Mouse (Mus musculus): ENCODE data around the gene Chdh. TPM values are rescaled to one million over a fixed set of nuclear protein-coding genes. Genes with fewer than 3 reads are reported as not detected.

The Chdh gene
- polyA plus RNA-seq, 1 experiment from 2014 or later, result 0.18 TPM

DNA sequence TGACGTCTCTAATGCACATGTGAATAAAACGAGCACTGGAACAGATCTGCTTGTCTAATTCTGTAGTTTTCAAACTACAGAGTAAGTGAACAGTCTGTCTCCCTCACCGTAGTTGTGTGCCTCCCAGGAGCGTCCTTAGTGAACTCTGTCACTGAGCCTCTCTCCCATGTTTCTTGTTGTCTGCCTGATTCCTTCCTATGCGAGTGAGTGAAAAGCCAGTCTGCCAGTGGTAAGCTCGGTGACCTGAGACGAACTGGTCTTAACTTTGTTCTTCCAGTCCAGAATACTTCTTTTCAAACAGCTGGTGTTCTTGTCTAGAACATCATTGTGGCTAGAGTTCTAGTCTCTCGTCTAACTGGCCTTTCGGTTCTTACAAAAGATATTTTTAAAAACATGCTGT, 21.1 kb upstream of the Chdh start:
- Histone ChIP-seq H3K4me1 (replicated peaks) (no peaks in the 10 kb centered on the region), H3K27ac (no peak overlapping the region), H3K27me3 (no peaks in the 10 kb centered on the region), H3K4me2 (no peak overlapping the region), H3K9ac (no peak overlapping the region), H3K4me3 (no peak overlapping the region), H3K9me3 (replicated peaks) (no peaks in the 10 kb centered on the region), H3K36me3 (peaks cover 100% of the 10 kb centered on the region)
- WGBS, result 83% methylated on average over 9 of the region's 9 CpGs
- no peak for ATAC-seq (replicated peaks; ENCODE audit: insufficient number of reproducible peaks, insufficient read depth, low FRiP score, low read depth)

- Histone ChIP-seq H3K9me3 (replicated peaks) (no peaks in the 10 kb centered on the region), H3K27ac (no peak overlapping the region), H3K9ac (no peak overlapping the region), H3K36me3 (peaks cover 100% of the 10 kb centered on the region), H3K4me3 (no peak overlapping the region), H3K4me2 (no peak overlapping the region), H3K4me1 (replicated peaks) (no peaks in the 10 kb centered on the region), H3K27me3 (no peaks in the 10 kb centered on the region)
- ATAC-seq (replicated peaks; ENCODE audit: insufficient number of reproducible peaks, insufficient read depth, low FRiP score, low read depth), result no peak
- WGBS, result 92% methylated on average over 4 of the region's 4 CpGs
These were observed 20.5 kb upstream of the Chdh start for GRCm38 (mm10) chr14:29988337-29988736.

DNA sequence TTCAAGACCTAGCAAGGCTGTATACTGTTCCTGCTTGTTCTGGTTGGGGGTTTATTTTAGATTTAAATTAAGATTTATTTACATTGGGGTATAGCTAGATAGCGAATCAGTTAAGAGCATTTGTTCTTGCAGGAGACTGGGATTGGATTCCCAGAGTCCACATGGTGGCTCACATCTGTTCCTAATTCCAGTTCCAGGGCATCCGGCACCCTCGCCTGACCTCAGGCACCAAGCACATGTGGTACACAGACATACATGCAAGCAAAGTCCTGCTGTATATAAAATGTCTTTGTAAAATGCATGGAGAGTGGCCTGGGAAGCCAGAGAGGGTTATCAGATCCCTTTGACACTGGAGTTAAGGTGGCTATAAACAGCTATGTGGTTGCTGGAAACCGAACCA, 13.8 kb upstream of the Chdh start:
- Histone ChIP-seq H3K36me3 (peaks cover 67% of the 10 kb centered on the region), H3K4me1 (replicated peaks) (no peaks in the 10 kb centered on the region), H3K27ac (no peak overlapping the region), H3K9me3 (replicated peaks) (no peaks in the 10 kb centered on the region), H3K4me3 (no peak overlapping the region), H3K9ac (no peak overlapping the region), H3K4me2 (no peak overlapping the region), H3K27me3 (no peaks in the 10 kb centered on the region)
- no peak for ATAC-seq (replicated peaks; ENCODE audit: insufficient number of reproducible peaks, insufficient read depth, low FRiP score, low read depth)
- 83% methylated on average over 4 of the region's 4 CpGs for WGBS

DNA sequence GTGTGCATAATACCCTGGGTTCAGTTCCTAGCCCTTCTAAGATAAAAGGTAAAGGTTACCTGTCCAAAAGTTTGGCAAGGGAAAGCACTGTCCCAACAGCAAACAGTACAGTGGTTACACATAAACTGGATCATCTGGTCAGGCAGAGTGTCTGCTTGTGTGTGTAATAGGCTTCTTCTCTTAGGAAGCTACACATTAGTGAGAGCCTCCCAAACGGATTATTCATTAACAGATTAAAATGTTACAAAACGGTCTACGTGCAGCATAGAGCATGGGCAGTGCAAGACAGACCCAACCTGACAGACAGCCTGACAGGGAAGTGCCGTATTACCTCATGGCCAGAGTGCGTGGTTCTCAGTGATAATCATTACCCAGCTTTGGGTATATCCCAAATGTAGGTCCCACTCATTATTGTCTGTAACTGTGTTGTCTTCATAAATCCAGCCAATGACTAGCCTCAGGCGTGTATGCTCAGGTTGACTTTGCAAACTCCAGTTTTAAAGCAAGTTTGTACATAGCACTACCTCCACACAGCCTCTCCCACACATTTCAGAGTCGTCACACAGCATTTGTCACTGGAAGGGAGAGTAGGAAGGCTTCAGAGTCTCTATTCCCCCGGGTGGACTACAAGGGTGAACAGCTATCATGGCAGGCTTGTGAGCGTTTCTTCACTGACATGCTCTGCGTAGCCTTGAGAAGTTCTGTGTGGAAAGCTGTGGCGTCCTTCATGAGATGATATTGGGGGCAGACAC, 12.6 kb upstream of the Chdh start:
- Histone ChIP-seq H3K4me2 (no peak overlapping the region), H3K4me1 (replicated peaks) (no peaks in the 10 kb centered on the region), H3K4me3 (no peak overlapping the region), H3K36me3 (peaks cover 55% of the 10 kb centered on the region), H3K9ac (no peak overlapping the region), H3K27me3 (no peaks in the 10 kb centered on the region), H3K9me3 (replicated peaks) (no peaks in the 10 kb centered on the region), H3K27ac (no peak overlapping the region)
- ATAC-seq (replicated peaks; ENCODE audit: insufficient number of reproducible peaks, insufficient read depth, low FRiP score, low read depth), result no peak
- 88% methylated on average over 11 of the region's 11 CpGs for WGBS

- Histone ChIP-seq H3K4me1 (replicated peaks) (no peaks in the 10 kb centered on the region), H3K27ac (no peak overlapping the region), H3K9me3 (replicated peaks) (no peaks in the 10 kb centered on the region), H3K36me3 (peaks cover 43% of the 10 kb centered on the region), H3K9ac (no peak overlapping the region), H3K4me2 (no peak overlapping the region), H3K4me3 (no peak overlapping the region), H3K27me3 (no peaks in the 10 kb centered on the region)
- ATAC-seq (replicated peaks; ENCODE audit: insufficient number of reproducible peaks, insufficient read depth, low FRiP score, low read depth), result no peak
These were observed 11.5 kb upstream of the Chdh start for GRCm38 (mm10) chr14:29997345-29997744.

DNA sequence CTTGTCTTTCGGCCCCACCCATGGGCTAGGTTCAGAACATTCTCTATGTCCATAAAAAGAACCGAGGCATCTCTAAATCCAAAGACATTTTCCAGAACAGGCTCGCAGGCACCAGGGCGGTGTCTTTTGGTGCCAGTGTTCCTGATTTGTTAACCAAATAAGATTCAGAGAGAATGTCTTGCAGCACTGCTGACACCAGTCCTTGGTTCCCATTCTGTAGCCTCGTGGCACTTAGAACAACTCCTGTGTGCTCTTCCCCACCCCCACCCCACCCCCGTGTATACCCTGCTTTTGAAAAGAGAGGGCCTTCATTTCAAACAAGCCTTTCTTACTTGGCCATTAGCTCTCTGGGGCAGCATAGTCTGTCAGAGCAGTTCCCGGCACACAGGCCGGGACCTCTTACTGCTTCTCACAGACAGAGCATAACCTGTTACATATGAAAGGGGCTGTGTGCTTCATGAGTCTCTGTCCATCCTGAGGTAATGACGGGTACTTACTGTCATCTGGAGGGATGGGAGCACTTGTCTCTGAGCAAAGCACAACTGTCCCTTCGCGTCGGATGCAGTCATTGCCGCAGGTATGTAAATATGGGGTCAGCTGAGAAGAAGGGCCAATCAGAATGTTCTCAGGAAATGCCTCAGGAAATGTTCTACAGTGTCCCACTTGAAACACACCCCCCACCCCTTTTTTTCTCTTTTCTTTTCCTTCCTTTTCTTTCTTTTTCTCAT, 9.9 kb upstream of the Chdh start:
- WGBS, result 79% methylated on average over 13 of the region's 13 CpGs
- Histone ChIP-seq H3K36me3 (peaks cover 28% of the 10 kb centered on the region), H3K4me1 (replicated peaks) (no peaks in the 10 kb centered on the region), H3K4me2 (no peak overlapping the region), H3K9ac (no peak overlapping the region), H3K4me3 (no peak overlapping the region), H3K27ac (no peak overlapping the region), H3K27me3 (0 out of 2 replicates have a peak, but pooled peaks cover 4% of the 10 kb centered on the region), H3K9me3 (replicated peaks) (no peaks in the 10 kb centered on the region)
- no peak for ATAC-seq (replicated peaks; ENCODE audit: insufficient number of reproducible peaks, insufficient read depth, low FRiP score, low read depth)

- H3K27ac ChIP-seq, result no peak overlapping the region
- no peak for ATAC-seq (replicated peaks; ENCODE audit: insufficient number of reproducible peaks, insufficient read depth, low FRiP score, low read depth)
- no peak overlapping the region for H3K4me2 ChIP-seq
- no peaks in the 10 kb centered on the region for H3K9me3 ChIP-seq (replicated peaks)
- no peak overlapping the region for H3K4me3 ChIP-seq
- H3K36me3 ChIP-seq, result peaks cover 23% of the 10 kb centered on the region
- 0 out of 2 replicates have a peak, but pooled peaks cover 4% of the 10 kb centered on the region for H3K27me3 ChIP-seq
- no peaks in the 10 kb centered on the region for H3K4me1 ChIP-seq (replicated peaks)
- H3K9ac ChIP-seq, result no peak overlapping the region
- 81% methylated on average over 3 of the region's 3 CpGs for WGBS
These were observed 9.4 kb upstream of the Chdh start for GRCm38 (mm10) chr14:29999475-29999811.

- Histone ChIP-seq H3K4me1 (replicated peaks) (peaks cover 20% of the 10 kb centered on the region), H3K9ac (no peak overlapping the region), H3K9me3 (replicated peaks) (no peaks in the 10 kb centered on the region), H3K36me3 (no peaks in the 10 kb centered on the region), H3K27ac (0 out of 2 replicates have a peak overlapping the region, but pooled peaks have one; percentile 32), H3K4me3 (peak overlapping the region; percentile 47; the same call in 1 of the 2 replicates), H3K27me3 (peaks cover 31% of the 10 kb centered on the region), H3K4me2 (peak overlapping the region; percentile 85; the same call in 1 of the 2 replicates)
- WGBS, result 63% methylated on average over 10 of the region's 10 CpGs
- ATAC-seq (replicated peaks; ENCODE audit: insufficient number of reproducible peaks, insufficient read depth, low FRiP score, low read depth), result no peak
These were observed 1.2 kb downstream of the Chdh start for GRCm38 (mm10) chr14:30009864-30010560.

GRCm38 (mm10) chr14:30011886-30012560, 3.2 kb downstream of the Chdh start:
- Histone ChIP-seq H3K36me3 (no peaks in the 10 kb centered on the region), H3K4me1 (replicated peaks) (peaks cover 20% of the 10 kb centered on the region), H3K9ac (no peak overlapping the region), H3K9me3 (replicated peaks) (no peaks in the 10 kb centered on the region), H3K27ac (no peak overlapping the region), H3K27me3 (peaks cover 31% of the 10 kb centered on the region), H3K4me3 (no peak overlapping the region), H3K4me2 (no peak overlapping the region)
- ATAC-seq (replicated peaks; ENCODE audit: insufficient number of reproducible peaks, insufficient read depth, low FRiP score, low read depth), result no peak
- WGBS, result 71% methylated on average over 10 of the region's 10 CpGs

- no peaks in the 10 kb centered on the region for H3K9me3 ChIP-seq (replicated peaks)
- H3K4me3 ChIP-seq, result no peak overlapping the region
- H3K9ac ChIP-seq, result no peak overlapping the region
- H3K27me3 ChIP-seq, result peaks cover 13% of the 10 kb centered on the region
- peak overlapping the region; percentile 6; the same call in 1 of the 2 replicates for H3K4me2 ChIP-seq
- no peak for ATAC-seq (replicated peaks; ENCODE audit: insufficient number of reproducible peaks, insufficient read depth, low FRiP score, low read depth)
- peaks cover 10% of the 10 kb centered on the region; the same call in 1 of the 2 replicates for H3K4me1 ChIP-seq (replicated peaks)
- 67% methylated on average over 10 of the region's 10 CpGs for WGBS
- peak overlapping the region; percentile 7; the same call in 1 of the 2 replicates for H3K27ac ChIP-seq
- H3K36me3 ChIP-seq, result no peaks in the 10 kb centered on the region
These were observed 5.7 kb downstream of the Chdh start for GRCm38 (mm10) chr14:30014487-30014886.

- Histone ChIP-seq H3K36me3 (no peaks in the 10 kb centered on the region), H3K27me3 (peaks cover 8% of the 10 kb centered on the region), H3K4me3 (no peak overlapping the region), H3K9me3 (replicated peaks) (no peaks in the 10 kb centered on the region), H3K27ac (peak overlapping the region; percentile 7; the same call in 1 of the 2 replicates), H3K4me1 (replicated peaks) (peaks cover 5% of the 10 kb centered on the region; the same call in 1 of the 2 replicates), H3K9ac (no peak overlapping the region), H3K4me2 (peak overlapping the region; percentile 6; the same call in 1 of the 2 replicates)
- 50% methylated on average over 1 of the region's 1 CpGs for WGBS
- no peak for ATAC-seq (replicated peaks; ENCODE audit: insufficient number of reproducible peaks, insufficient read depth, low FRiP score, low read depth)
These were observed 6.2 kb downstream of the Chdh start for GRCm38 (mm10) chr14:30015008-30015407.

Measured in heart, embryonic 15.5 days (tissue).